Comparison of ENCODE assay signal across 26 mouse cellular contexts in genomic region chr12:74192552-74192951, GRCm38 (mm10).
DNase-seq lines count a peak whose midpoint lies in the region; TF ChIP-seq lines count a peak whose summit lies in the region.
"Had no signal": no experiment of that assay in that cellular context is flagged by ENCODE, and none has a peak within 500 bp of the region (broad histone marks: within the 10 kb centered on the region; RNA-seq: fewer than 3 reads in every experiment).

No protein-coding gene starts in this region.

- H3ac ChIP-seq in myocyte (ENCODE audit: control insufficient read depth, insufficient read length) = no peak overlapping the region

- no peak for TF ChIP-seq CTCF in left cerebral cortex, adult 2 months (IDR thresholded peaks at IDR 0.05)

- H3K4me3 ChIP-seq in myocyte = no peak overlapping the region
- no peak overlapping the region for H3K4me3 ChIP-seq in left cerebral cortex, adult 2 months
- H3K4me3 ChIP-seq: embryonic facial prominence, embryonic 13.5 days; erythroblast, embryonic 14.5 days; forebrain, embryonic 13.5 days; heart, embryonic 13.5 days; kidney, embryonic 15.5 days; megakaryocyte, embryonic 14.5 days; midbrain, embryonic 15.5 days; neural tube, embryonic 13.5 days had no signal

- no peaks in the 10 kb centered on the region for H3K79me2 ChIP-seq in myocyte (ENCODE audit: control insufficient read depth, insufficient read depth)

- no peak for TF ChIP-seq POLR2A in myocyte (IDR thresholded peaks at IDR 0.05; ENCODE audit: insufficient read length, low read depth)

- peak; percentile 51 for DNase-seq in adrenal gland, adult 2 months
- DNase-seq in adrenal gland, postnatal 25 days = no peak
- peak; percentile 10 for DNase-seq in NIH3T3 (ENCODE audit: low read depth)
- DNase-seq in c-Kit-positive CD71-negative TER-119-negative erythroid progenitor cells, embryonic 14.5 days (ENCODE audit: low read depth) = peak; percentile 2
- no peak for DNase-seq in lung, postnatal 36 days
- DNase-seq in left cerebral cortex, adult 2 months (ENCODE audit: extremely low spot score in 1 of 2, low spot score in 2 of 2) = no peak
- no peak for DNase-seq in frontal cortex, postnatal 36 days (ENCODE audit: low spot score in 2 of 2)
- DNase-seq: B cell, adult 2 months; cerebellum, adult 18-20 months; cerebellum, postnatal 25 days; embryo, embryonic 11 days; heart, postnatal 14 days; kidney, postnatal 4 days; lung, postnatal 10 days; retina, postnatal 1 day; thymus, postnatal 25 days had no signal

- intact Hi-C loops in left cerebral cortex, adult 2 months (cut with DNase I) = no loop called here

- peak overlapping the region; percentile 62 for H3K4me2 ChIP-seq in myocyte (ENCODE audit: low read depth)
- H3K4me2 ChIP-seq: embryonic facial prominence, embryonic 13.5 days; forebrain, embryonic 13.5 days; heart, embryonic 13.5 days; kidney, embryonic 15.5 days; midbrain, embryonic 15.5 days; neural tube, embryonic 13.5 days had no signal

- H3K27me3 ChIP-seq in myocyte (ENCODE audit: control insufficient read depth, insufficient read depth, insufficient read length) = no peaks in the 10 kb centered on the region
- H3K27me3 ChIP-seq: embryonic facial prominence, embryonic 13.5 days; forebrain, embryonic 13.5 days; heart, embryonic 13.5 days; kidney, embryonic 15.5 days; midbrain, embryonic 15.5 days; neural tube, embryonic 13.5 days had no signal

- H3K27ac ChIP-seq in left cerebral cortex, adult 2 months = no peak overlapping the region
- H3K27ac ChIP-seq: embryonic facial prominence, embryonic 13.5 days; forebrain, embryonic 13.5 days; heart, embryonic 13.5 days; hindbrain, postnatal 0 days; kidney, embryonic 15.5 days; midbrain, embryonic 15.5 days; neural tube, embryonic 13.5 days had no signal

- no peaks in the 10 kb centered on the region for H3K36me3 ChIP-seq in myocyte (ENCODE audit: control insufficient read depth, insufficient read depth)
- H3K36me3 ChIP-seq: embryonic facial prominence, embryonic 13.5 days; heart, embryonic 13.5 days; kidney, embryonic 15.5 days; midbrain, embryonic 15.5 days; neural tube, embryonic 13.5 days had no signal

TF ChIP-seq in myocyte, 11 proteins besides CTCF, POLR2A, EP300 and RAD21:
- TF ChIP-seq CEBPB (IDR thresholded peaks at IDR 0.05; ENCODE audit: insufficient read depth, poor library complexity, severe bottlenecking) (peak; percentile 69), USF1 (IDR thresholded peaks at IDR 0.05; ENCODE audit: low read depth) (no peak)

Comparison
In these comparisons a context has a peak if more than half of its experiments do, and no peak if none do; other contexts are left out.
1. DNase-seq: peak in adrenal gland, adult 2 months (single experiment), NIH3T3 (single experiment) and c-Kit-positive CD71-negative TER-119-negative erythroid progenitor cells, embryonic 14.5 days (single experiment); none in adrenal gland, postnatal 25 days (single experiment), lung, postnatal 36 days (single experiment), left cerebral cortex, adult 2 months (0 of 2) and frontal cortex, postnatal 36 days (0 of 2).